Mouse (Mus musculus): ENCODE measurements around the gene Lrig3. TPM values are rescaled to one million over a fixed set of nuclear protein-coding genes. Genes with fewer than 3 reads are reported as not detected.

The Lrig3 gene
- polyA plus RNA-seq, 1 experiment from 2014 or later: 37.0 TPM

DNA sequence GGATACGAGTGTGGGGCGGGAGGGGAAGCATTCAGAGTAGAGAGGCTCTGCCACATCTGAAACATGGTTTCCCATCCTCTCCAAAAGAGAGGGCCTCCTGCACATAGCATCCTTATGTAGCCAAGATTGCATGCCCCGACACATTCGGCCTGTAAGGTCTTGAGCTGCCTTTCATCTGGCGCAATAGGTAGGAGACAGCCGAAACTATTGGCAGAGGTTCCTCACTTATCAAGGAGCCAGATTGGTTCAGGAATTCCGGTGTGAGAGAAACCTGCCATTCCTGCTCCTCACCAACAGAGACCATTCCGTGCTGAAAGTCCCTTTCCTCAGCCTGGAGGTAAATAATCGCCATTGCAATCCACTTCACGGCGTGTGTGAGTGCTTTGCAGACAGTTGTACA, 22.1 kb downstream of the Lrig3 start:
- ATAC-seq (ENCODE audit: insufficient number of reproducible peaks, insufficient read depth, low FRiP score, low read depth): no peak

GRCm38 (mm10) chr10:125989890-125990289, 23.9 kb downstream of the Lrig3 start:
- no peak overlapping the region for H3K27ac ChIP-seq (ENCODE audit: low read length)
- H3K4me3 ChIP-seq (ENCODE audit: low read depth, low read length): no peak overlapping the region
- no peak for ATAC-seq (ENCODE audit: insufficient number of reproducible peaks, insufficient read depth, low FRiP score, low read depth)
- no peak overlapping the region for H3K4me2 ChIP-seq (replicated peaks; ENCODE audit: low read depth, low read length)
- peaks cover 16% of the 10 kb centered on the region for H3K36me3 ChIP-seq (ENCODE audit: control insufficient read depth, insufficient read depth, low read length)
- H3K9ac ChIP-seq (replicated peaks; ENCODE audit: low read depth, low read length): no peak overlapping the region
- H3K4me1 ChIP-seq (ENCODE audit: control insufficient read depth, insufficient read depth, low read length): 0 out of 2 replicates have a peak, but pooled peaks cover 3% of the 10 kb centered on the region
- no peaks in the 10 kb centered on the region for H3K27me3 ChIP-seq (ENCODE audit: control insufficient read depth, insufficient read depth, low read length)
- no peaks in the 10 kb centered on the region for H3K9me3 ChIP-seq (ENCODE audit: control insufficient read depth, low read depth, low read length)
- WGBS: 57% methylated on average over 7 of the region's 7 CpGs

More for the DNA sequence above, 22.1 kb downstream of the Lrig3 start:
- Histone ChIP-seq H3K4me3 (ENCODE audit: low read depth, low read length) (no peak overlapping the region), H3K36me3 (ENCODE audit: control insufficient read depth, insufficient read depth, low read length) (peaks cover 16% of the 10 kb centered on the region), H3K27ac (ENCODE audit: low read length) (no peak overlapping the region), H3K9me3 (ENCODE audit: control insufficient read depth, low read depth, low read length) (no peaks in the 10 kb centered on the region), H3K27me3 (ENCODE audit: control insufficient read depth, insufficient read depth, low read length) (no peaks in the 10 kb centered on the region), H3K4me2 (replicated peaks; ENCODE audit: low read depth, low read length) (no peak overlapping the region), H3K4me1 (ENCODE audit: control insufficient read depth, insufficient read depth, low read length) (peaks cover 8% of the 10 kb centered on the region; the same call in 1 of the 2 replicates), H3K9ac (replicated peaks; ENCODE audit: low read depth, low read length) (no peak overlapping the region)
- 80% methylated on average over 11 of the region's 11 CpGs for WGBS

DNA sequence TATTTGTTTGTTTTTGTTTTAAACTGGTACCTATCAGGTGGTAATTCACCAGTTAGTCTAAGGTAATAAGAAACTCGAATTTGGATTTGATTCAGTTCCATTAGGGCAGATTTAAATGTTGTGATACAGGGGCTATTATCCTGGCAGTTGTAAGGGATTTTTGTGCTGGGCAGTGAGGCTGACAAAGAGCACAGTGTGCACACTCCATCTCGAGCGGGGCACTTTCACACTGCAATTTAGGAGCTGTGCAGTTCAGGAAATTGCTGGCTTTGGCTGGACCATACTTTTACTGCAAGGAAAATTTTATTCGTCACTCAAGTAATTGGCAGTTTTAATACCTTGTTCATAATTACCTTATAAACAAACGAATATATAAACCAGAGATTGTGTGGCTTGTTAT, 24.4 kb downstream of the Lrig3 start:
- ATAC-seq (ENCODE audit: insufficient number of reproducible peaks, insufficient read depth, low FRiP score, low read depth): no peak
- no peak overlapping the region for H3K4me2 ChIP-seq (replicated peaks; ENCODE audit: low read depth, low read length)
- H3K9me3 ChIP-seq (ENCODE audit: control insufficient read depth, low read depth, low read length): no peaks in the 10 kb centered on the region
- no peak overlapping the region for H3K27ac ChIP-seq (ENCODE audit: low read length)
- peaks cover 20% of the 10 kb centered on the region for H3K36me3 ChIP-seq (ENCODE audit: control insufficient read depth, insufficient read depth, low read length)
- no peak overlapping the region for H3K4me3 ChIP-seq (ENCODE audit: low read depth, low read length)
- no peak overlapping the region for H3K9ac ChIP-seq (replicated peaks; ENCODE audit: low read depth, low read length)
- H3K27me3 ChIP-seq (ENCODE audit: control insufficient read depth, insufficient read depth, low read length): no peaks in the 10 kb centered on the region
- H3K4me1 ChIP-seq (ENCODE audit: control insufficient read depth, insufficient read depth, low read length): 0 out of 2 replicates have a peak, but pooled peaks cover 3% of the 10 kb centered on the region
- WGBS: 66% methylated on average over 5 of the region's 5 CpGs

- Histone ChIP-seq H3K9me3 (ENCODE audit: control insufficient read depth, low read depth, low read length) (no peaks in the 10 kb centered on the region), H3K4me2 (replicated peaks; ENCODE audit: low read depth, low read length) (no peak overlapping the region), H3K9ac (replicated peaks; ENCODE audit: low read depth, low read length) (no peak overlapping the region), H3K36me3 (ENCODE audit: control insufficient read depth, insufficient read depth, low read length) (peaks cover 34% of the 10 kb centered on the region), H3K4me1 (ENCODE audit: control insufficient read depth, insufficient read depth, low read length) (0 out of 2 replicates have a peak, but pooled peaks cover 3% of the 10 kb centered on the region), H3K4me3 (ENCODE audit: low read depth, low read length) (no peak overlapping the region), H3K27me3 (ENCODE audit: control insufficient read depth, insufficient read depth, low read length) (no peaks in the 10 kb centered on the region), H3K27ac (ENCODE audit: low read length) (peak overlapping the region; percentile 21; the same call in 1 of the 2 replicates)
- ATAC-seq (ENCODE audit: insufficient number of reproducible peaks, insufficient read depth, low FRiP score, low read depth): no peak
- 81% methylated on average over 7 of the region's 7 CpGs for WGBS
These were observed 25.9 kb downstream of the Lrig3 start for GRCm38 (mm10) chr10:125991819-125992218.

- H3K9me3 ChIP-seq (ENCODE audit: control insufficient read depth, low read depth, low read length): no peaks in the 10 kb centered on the region
- H3K27me3 ChIP-seq (ENCODE audit: control insufficient read depth, insufficient read depth, low read length): no peaks in the 10 kb centered on the region
- ATAC-seq (ENCODE audit: insufficient number of reproducible peaks, insufficient read depth, low FRiP score, low read depth): no peak
- H3K4me3 ChIP-seq (ENCODE audit: low read depth, low read length): no peak overlapping the region
- WGBS: 83% methylated on average over 1 of the region's 1 CpGs
- H3K27ac ChIP-seq (ENCODE audit: low read length): no peak overlapping the region
- H3K36me3 ChIP-seq (ENCODE audit: control insufficient read depth, insufficient read depth, low read length): peaks cover 43% of the 10 kb centered on the region
- H3K9ac ChIP-seq (replicated peaks; ENCODE audit: low read depth, low read length): no peak overlapping the region
- no peak overlapping the region for H3K4me2 ChIP-seq (replicated peaks; ENCODE audit: low read depth, low read length)
- 0 out of 2 replicates have a peak, but pooled peaks cover 3% of the 10 kb centered on the region for H3K4me1 ChIP-seq (ENCODE audit: control insufficient read depth, insufficient read depth, low read length)
These were observed 28.9 kb downstream of the Lrig3 start for GRCm38 (mm10) chr10:125994855-125995254.

DNA sequence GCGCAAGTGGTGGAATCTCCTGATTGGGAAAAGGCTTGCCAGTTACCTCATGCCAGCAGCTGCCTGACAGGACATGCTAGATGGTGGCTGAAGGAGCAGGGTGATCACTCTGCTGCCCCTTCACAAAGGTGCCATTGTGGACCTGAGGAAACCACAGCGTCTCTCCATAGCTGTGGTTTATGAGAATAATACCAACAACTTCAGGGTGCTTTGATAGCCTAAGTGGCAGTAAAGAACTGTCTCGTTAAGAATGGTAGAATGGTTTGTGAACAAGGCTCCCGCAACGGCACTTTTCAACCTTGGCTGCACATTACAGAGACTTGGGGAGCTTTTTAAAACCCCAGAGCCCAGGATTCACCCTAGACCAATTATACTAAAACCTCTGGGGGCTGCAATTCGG, 29.7 kb downstream of the Lrig3 start:
- H3K36me3 ChIP-seq (ENCODE audit: control insufficient read depth, insufficient read depth, low read length): peaks cover 49% of the 10 kb centered on the region
- no peak overlapping the region for H3K4me3 ChIP-seq (ENCODE audit: low read depth, low read length)
- no peak overlapping the region for H3K9ac ChIP-seq (replicated peaks; ENCODE audit: low read depth, low read length)
- H3K9me3 ChIP-seq (ENCODE audit: control insufficient read depth, low read depth, low read length): no peaks in the 10 kb centered on the region
- no peak overlapping the region for H3K4me2 ChIP-seq (replicated peaks; ENCODE audit: low read depth, low read length)
- ATAC-seq (ENCODE audit: insufficient number of reproducible peaks, insufficient read depth, low FRiP score, low read depth): no peak
- H3K4me1 ChIP-seq (ENCODE audit: control insufficient read depth, insufficient read depth, low read length): 0 out of 2 replicates have a peak, but pooled peaks cover 3% of the 10 kb centered on the region
- H3K27ac ChIP-seq (ENCODE audit: low read length): no peak overlapping the region
- no peaks in the 10 kb centered on the region for H3K27me3 ChIP-seq (ENCODE audit: control insufficient read depth, insufficient read depth, low read length)
- WGBS: 89% methylated on average over 6 of the region's 6 CpGs

- Histone ChIP-seq H3K27me3 (ENCODE audit: control insufficient read depth, insufficient read depth, low read length) (no peaks in the 10 kb centered on the region), H3K27ac (ENCODE audit: low read length) (no peak overlapping the region), H3K4me2 (replicated peaks; ENCODE audit: low read depth, low read length) (no peak overlapping the region), H3K4me3 (ENCODE audit: low read depth, low read length) (no peak overlapping the region), H3K4me1 (ENCODE audit: control insufficient read depth, insufficient read depth, low read length) (peaks cover 4% of the 10 kb centered on the region), H3K36me3 (ENCODE audit: control insufficient read depth, insufficient read depth, low read length) (peaks cover 53% of the 10 kb centered on the region), H3K9ac (replicated peaks; ENCODE audit: low read depth, low read length) (no peak overlapping the region), H3K9me3 (ENCODE audit: control insufficient read depth, low read depth, low read length) (no peaks in the 10 kb centered on the region)
- 72% methylated on average over 9 of the region's 9 CpGs for WGBS
- no peak for ATAC-seq (ENCODE audit: insufficient number of reproducible peaks, insufficient read depth, low FRiP score, low read depth)
These were observed 31.0 kb downstream of the Lrig3 start for GRCm38 (mm10) chr10:125996989-125997388.

- Histone ChIP-seq H3K4me2 (replicated peaks; ENCODE audit: low read depth, low read length) (no peak overlapping the region), H3K9ac (replicated peaks; ENCODE audit: low read depth, low read length) (no peak overlapping the region), H3K27ac (ENCODE audit: low read length) (no peak overlapping the region), H3K36me3 (ENCODE audit: control insufficient read depth, insufficient read depth, low read length) (peaks cover 63% of the 10 kb centered on the region), H3K9me3 (ENCODE audit: control insufficient read depth, low read depth, low read length) (no peaks in the 10 kb centered on the region), H3K27me3 (ENCODE audit: control insufficient read depth, insufficient read depth, low read length) (no peaks in the 10 kb centered on the region), H3K4me3 (ENCODE audit: low read depth, low read length) (no peak overlapping the region), H3K4me1 (ENCODE audit: control insufficient read depth, insufficient read depth, low read length) (peaks cover 10% of the 10 kb centered on the region)
- no peak for ATAC-seq (ENCODE audit: insufficient number of reproducible peaks, insufficient read depth, low FRiP score, low read depth)
- WGBS: 92% methylated on average over 6 of the region's 6 CpGs
These were observed 33.6 kb downstream of the Lrig3 start for GRCm38 (mm10) chr10:125999561-125999960.

GRCm38 (mm10) chr10:126000861-126001390, 35.0 kb downstream of the Lrig3 start:
- peaks cover 62% of the 10 kb centered on the region for H3K36me3 ChIP-seq (ENCODE audit: control insufficient read depth, insufficient read depth, low read length)
- H3K27me3 ChIP-seq (ENCODE audit: control insufficient read depth, insufficient read depth, low read length): no peaks in the 10 kb centered on the region
- peaks cover 10% of the 10 kb centered on the region for H3K4me1 ChIP-seq (ENCODE audit: control insufficient read depth, insufficient read depth, low read length)
- no peak overlapping the region for H3K9ac ChIP-seq (replicated peaks; ENCODE audit: low read depth, low read length)
- ATAC-seq (ENCODE audit: insufficient number of reproducible peaks, insufficient read depth, low FRiP score, low read depth): no peak
- no peak overlapping the region for H3K4me3 ChIP-seq (ENCODE audit: low read depth, low read length)
- H3K4me2 ChIP-seq (replicated peaks; ENCODE audit: low read depth, low read length): no peak overlapping the region
- WGBS: 84% methylated on average over 8 of the region's 8 CpGs
- H3K27ac ChIP-seq (ENCODE audit: low read length): no peak overlapping the region
- H3K9me3 ChIP-seq (ENCODE audit: control insufficient read depth, low read depth, low read length): no peaks in the 10 kb centered on the region

Measured in stomach, embryonic 14.5 days (tissue).